Mouse (Mus musculus): ENCODE measurements around the gene Gtf2b. TPM values are rescaled to one million over a fixed set of nuclear protein-coding genes. Genes with fewer than 3 reads are reported as not detected.

Gtf2b gene
- total RNA-seq, 2 experiments from 2014 or later = 39.6 to 41.3 TPM

GRCm38 (mm10) chr3:142786423-142787072, 21.7 kb downstream of the Gtf2b start:
- intact Hi-C loops (cut with DNase I) = no loop called here
- no peak for DNase-seq (ENCODE audit: low spot score in 2 of 2)

GRCm38 (mm10) chr3:142795587-142795986, 30.7 kb downstream of the Gtf2b start:
- peak in 1 of 2 experiments; percentile 60 for DNase-seq (ENCODE audit: low spot score in 2 of 2)

GRCm38 (mm10) chr3:142811582-142811981, 46.7 kb downstream of the Gtf2b start:
- intact Hi-C loops (cut with DNase I) = no loop called here
- no peak for DNase-seq (ENCODE audit: low spot score in 2 of 2)

More at GRCm38 (mm10) chr3:142795587-142795986, 30.7 kb downstream of the Gtf2b start:
- intact Hi-C loops (cut with DNase I) = no loop called here

GRCm38 (mm10) chr3:142817506-142817905, 52.7 kb downstream of the Gtf2b start:
- intact Hi-C loops (cut with DNase I) = no loop called here
- no peak for DNase-seq (ENCODE audit: low spot score in 2 of 2)

DNA sequence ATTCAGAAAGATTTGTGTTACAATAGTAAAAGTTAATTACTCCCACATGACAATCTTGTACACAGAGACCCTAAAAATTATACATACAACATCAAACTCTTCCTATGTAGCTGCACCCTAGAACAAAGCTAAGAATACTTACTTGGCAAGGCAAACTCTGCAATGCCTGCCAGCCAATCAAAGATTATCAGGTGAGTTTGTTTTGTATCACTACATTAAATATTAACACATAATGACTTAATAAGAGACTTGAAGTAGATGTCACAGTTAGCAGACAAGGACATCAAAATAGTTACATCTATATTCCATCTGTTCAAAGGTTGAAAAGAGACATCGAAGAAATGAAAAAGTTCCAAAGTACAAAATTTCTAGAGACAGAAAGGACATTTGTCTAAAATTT, 58.8 kb downstream of the Gtf2b start:
- intact Hi-C loops (cut with DNase I) = no loop called here
- no peak for DNase-seq (ENCODE audit: low spot score in 2 of 2)

- no peak for DNase-seq (ENCODE audit: low spot score in 2 of 2)
- intact Hi-C loops (cut with DNase I) = no loop called here
Observed at GRCm38 (mm10) chr3:142826449-142827146, 61.8 kb downstream of the Gtf2b start.

DNA sequence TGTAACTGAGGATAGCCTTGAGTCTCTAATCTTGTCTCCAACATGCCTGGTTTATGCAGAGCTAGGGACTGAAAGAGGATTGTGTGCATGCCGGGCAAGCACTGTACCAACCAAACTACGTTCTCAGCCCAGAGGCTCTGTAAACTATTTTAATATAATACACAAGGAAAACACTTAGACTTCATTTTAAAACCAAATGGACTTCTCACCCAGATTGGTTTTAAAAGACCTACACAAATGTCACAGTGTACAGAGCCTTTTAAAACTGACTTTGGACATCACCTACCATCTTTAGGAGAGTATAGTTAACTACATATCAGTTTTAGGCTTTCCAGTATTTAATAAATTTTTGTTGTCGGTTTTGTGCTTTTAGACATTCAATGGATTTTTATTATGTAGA, 68.1 kb downstream of the Gtf2b start:
- no peak for DNase-seq (ENCODE audit: low spot score in 2 of 2)
- intact Hi-C loops (cut with DNase I) = no loop called here

Other genes with a start within 250 kb of the Gtf2b start
- gene Gbp7, start 234.7 kb upstream of the Gtf2b start, total RNA-seq (2021) = 1 to 10 TPM; 2.4 to 2.6 TPM
- 1 to 10 TPM; 4.1 to 5.2 TPM for gene Gbp3, start 205.0 kb upstream of the Gtf2b start, total RNA-seq (2021)
- not detected for gene Gbp2b, start 170.2 kb upstream of the Gtf2b start, total RNA-seq (2021)
- gene Gbp2, start 144.4 kb upstream of the Gtf2b start, total RNA-seq (2021) = 1 to 10 TPM; 1.3 to 1.4 TPM
- 1 to 10 TPM; 4.6 to 6.6 TPM for gene Kyat3, start 64.0 kb upstream of the Gtf2b start, total RNA-seq (2021)
- gene Pkn2, start 117.0 kb downstream of the Gtf2b start, total RNA-seq (2021) = 10 to 100 TPM; 27.7 to 36.8 TPM